Mouse (Mus musculus) liver, embryonic 11.5 days (tissue): ENCODE measurements around the gene Pigf. TPM values are rescaled to one million over a fixed set of nuclear protein-coding genes. Genes with fewer than 3 reads are reported as not detected.

Experiments
- ATAC-seq: fragments of 200-750 bp; cut with Nextera tagmentation; replicated peaks from 2 replicates; pipeline ENCODE4 v1.8.0; 2017; ENCODE audit warnings: moderate number of reproducible peaks, mild to moderate bottlenecking, moderate TSS enrichment, moderate library complexity; ENCODE audit not compliant: low FRiP score
- DNase-seq: peaks from one replicate; pipeline ENCODE4 v3.0.0-alpha.2; 2017; ENCODE audit warnings: low spot score
- H3K27ac ChIP-seq: fragments of 300-500 bp; sonication (generic); 2 replicates; pipeline ENCODE4 v1.5.1; 2014; ENCODE audit warnings: mild to moderate bottlenecking, low read depth, low read length, control low read depth
- H3K27me3 ChIP-seq: fragments of 300-500 bp; sonication (generic); replicated peaks from 2 replicates; pipeline ENCODE4 v1.6.1; 2014; ENCODE audit warnings: low read length, mixed read lengths; ENCODE audit not compliant: control insufficient read depth, insufficient read depth
- H3K36me3 ChIP-seq: fragments of 300-500 bp; sonication (generic); 2 replicates; pipeline ENCODE4 v1.6.1; 2014; ENCODE audit warnings: mild to moderate bottlenecking, low read length, moderate library complexity, mixed read lengths; ENCODE audit not compliant: control insufficient read depth, insufficient read depth
- H3K4me1 ChIP-seq: fragments of 300-500 bp; sonication (generic); replicated peaks from 2 replicates; pipeline ENCODE4 v1.6.1; 2014; ENCODE audit warnings: low read length, mixed read lengths; ENCODE audit not compliant: control insufficient read depth, insufficient read depth
- H3K4me2 ChIP-seq: fragments of 300-500 bp; sonication (generic); 2 replicates; pipeline ENCODE4 v1.6.1; 2014; ENCODE audit warnings: mild to moderate bottlenecking, control low read depth, moderate library complexity
- H3K4me3 ChIP-seq: fragments of 300-500 bp; sonication (generic); 2 replicates; pipeline ENCODE4 v1.5.1; 2014; ENCODE audit warnings: low read depth, low read length, control low read depth
- H3K9ac ChIP-seq: fragments of 300-500 bp; sonication (generic); 2 replicates; pipeline ENCODE4 v1.6.1; 2014; ENCODE audit warnings: low read depth, low read length, control low read depth
- H3K9me3 ChIP-seq: fragments of 300-500 bp; sonication (generic); 2 replicates; pipeline ENCODE4 v1.6.1; 2016; ENCODE audit warnings: low read length, inconsistent platforms, mixed read lengths; ENCODE audit not compliant: control insufficient read depth
- WGBS: fragments of 180-500 bp; shearing (Covaris S2); extraction: QIAGEN DNeasy Blood & Tissue Kit; methylation state at CpG from one replicate; pipeline ENCODE4 v1.1.7; 2014; 5-methylcytosine and 5-hydroxymethylcytosine counted together
- polyA plus RNA-seq: library from polyadenylated mRNA; unstranded; fragments of >200 nt; fragmentation: Nextera tagmentation; extraction: Ambion mirVana; gene quantifications from 2 replicates; pipeline ENCODE4 v1.2.1, GENCODE M21; 2014

The Pigf gene
- polyA plus RNA-seq, 1 experiment from 2014 or later = 31.3 TPM

GRCm38 (mm10) chr17:86962297-86962893 lies 62.8 kb downstream of the Pigf start:
- no peak overlapping the region for H3K27ac ChIP-seq
- peaks cover 15% of the 10 kb centered on the region for H3K4me1 ChIP-seq
- ATAC-seq = peak; percentile 50
- H3K4me2 ChIP-seq = peak overlapping the region; percentile 87
- peaks cover 6% of the 10 kb centered on the region; the same call in 1 of the 2 replicates for H3K27me3 ChIP-seq
- WGBS = under 1% methylated on average over 24 of the region's 24 CpGs
- H3K36me3 ChIP-seq = no peaks in the 10 kb centered on the region
- peak; percentile 74 for DNase-seq
- H3K9ac ChIP-seq = peak overlapping the region; percentile 72
- peak overlapping the region; percentile 77 for H3K4me3 ChIP-seq
- no peaks in the 10 kb centered on the region for H3K9me3 ChIP-seq

- Histone ChIP-seq H3K36me3 (no peaks in the 10 kb centered on the region), H3K4me2 (no peak overlapping the region), H3K27ac (no peak overlapping the region), H3K4me3 (no peak overlapping the region), H3K4me1 (peaks cover 15% of the 10 kb centered on the region), H3K9me3 (no peaks in the 10 kb centered on the region), H3K27me3 (peaks cover 6% of the 10 kb centered on the region; the same call in 1 of the 2 replicates), H3K9ac (no peak overlapping the region)
- no peak for DNase-seq
- 57% methylated on average over 8 of the region's 8 CpGs for WGBS
- no peak for ATAC-seq
These were observed 63.8 kb downstream of the Pigf start for GRCm38 (mm10) chr17:86961301-86961841.

- H3K27ac ChIP-seq = no peak overlapping the region
- 58% methylated on average over 14 of the region's 14 CpGs for WGBS
- H3K27me3 ChIP-seq = no peaks in the 10 kb centered on the region
- peaks cover 4% of the 10 kb centered on the region for H3K4me1 ChIP-seq
- ATAC-seq (no peak), DNase-seq (no peak)
- no peak overlapping the region for H3K4me3 ChIP-seq
- H3K4me2 ChIP-seq = peak overlapping the region; percentile 39
- H3K36me3 ChIP-seq = no peaks in the 10 kb centered on the region
- no peaks in the 10 kb centered on the region for H3K9me3 ChIP-seq
- H3K9ac ChIP-seq = no peak overlapping the region
These were observed 67.2 kb downstream of the Pigf start for GRCm38 (mm10) chr17:86957968-86958367.

- no peak overlapping the region for H3K4me2 ChIP-seq
- H3K9me3 ChIP-seq = no peaks in the 10 kb centered on the region
- H3K4me1 ChIP-seq = peaks cover 4% of the 10 kb centered on the region
- H3K9ac ChIP-seq = no peak overlapping the region
- H3K27ac ChIP-seq = no peak overlapping the region
- ATAC-seq (no peak), DNase-seq (no peak)
- no peaks in the 10 kb centered on the region for H3K36me3 ChIP-seq
- no peaks in the 10 kb centered on the region for H3K27me3 ChIP-seq
- H3K4me3 ChIP-seq = no peak overlapping the region
- WGBS = 85% methylated on average over 5 of the region's 5 CpGs
These were observed 68.0 kb downstream of the Pigf start for GRCm38 (mm10) chr17:86957239-86957638.

- DNase-seq = no peak
- ATAC-seq = no peak
- no peaks in the 10 kb centered on the region; the same call in 1 of the 2 replicates for H3K27me3 ChIP-seq
- no peaks in the 10 kb centered on the region for H3K9me3 ChIP-seq
- 74% methylated on average over 6 of the region's 6 CpGs for WGBS
- no peak overlapping the region for H3K9ac ChIP-seq
- no peaks in the 10 kb centered on the region for H3K36me3 ChIP-seq
- no peaks in the 10 kb centered on the region for H3K4me1 ChIP-seq
- H3K4me2 ChIP-seq = no peak overlapping the region
- H3K4me3 ChIP-seq = no peak overlapping the region
- no peak overlapping the region for H3K27ac ChIP-seq
These were observed 76.4 kb downstream of the Pigf start for GRCm38 (mm10) chr17:86948801-86949200.

GRCm38 (mm10) chr17:86947840-86948796 lies 77.1 kb downstream of the Pigf start, which contains the start of gene Atp6v1e2:
TSS of gene Atp6v1e2 (minus strand) at chr17:86947897.
- H3K36me3 ChIP-seq = no peaks in the 10 kb centered on the region
- no peak within 1 kb of the TSS for H3K4me2 ChIP-seq
- ATAC-seq (no peak), DNase-seq (no peak)
- no peaks in the 10 kb centered on the region for H3K4me1 ChIP-seq
- H3K27ac ChIP-seq = no peak within 1 kb of the TSS
- H3K9me3 ChIP-seq = no peaks in the 10 kb centered on the region
- no peak within 1 kb of the TSS for H3K9ac ChIP-seq
- WGBS = 83% methylated on average over 28 of the region's 28 CpGs
- no peaks in the 10 kb centered on the region; the same call in 1 of the 2 replicates for H3K27me3 ChIP-seq
- H3K4me3 ChIP-seq = no peak within 1 kb of the TSS

Other genes with a start within 250 kb of the Pigf start
- not detected in 2 replicates for gene Tmem247, start 108.1 kb downstream of the Pigf start, polyA plus RNA-seq
- not detected in 2 replicates for gene Atp6v1e2, start 77.5 kb downstream of the Pigf start, polyA plus RNA-seq
- 5.2 and 6.5 TPM in 2 replicates for gene Rhoq, start 62.3 kb downstream of the Pigf start, polyA plus RNA-seq
- gene Cript, start 144 bp upstream of the Pigf start, polyA plus RNA-seq = 98.6 and 105 TPM in 2 replicates
- 7.1 and 7.9 TPM in 2 replicates for gene Socs5, start 82.3 kb upstream of the Pigf start, polyA plus RNA-seq
- gene Mcfd2, start 240.5 kb upstream of the Pigf start, polyA plus RNA-seq = 71.9 and 76.9 TPM in 2 replicates